Mouse (Mus musculus): ENCODE results near the gene Nipsnap1. TPM values are rescaled to one million over a fixed set of nuclear protein-coding genes. Genes with fewer than 3 reads are reported as not detected.

The Nipsnap1 gene
- polyA plus RNA-seq, 1 experiment from 2014 or later: 116 TPM

DNA sequence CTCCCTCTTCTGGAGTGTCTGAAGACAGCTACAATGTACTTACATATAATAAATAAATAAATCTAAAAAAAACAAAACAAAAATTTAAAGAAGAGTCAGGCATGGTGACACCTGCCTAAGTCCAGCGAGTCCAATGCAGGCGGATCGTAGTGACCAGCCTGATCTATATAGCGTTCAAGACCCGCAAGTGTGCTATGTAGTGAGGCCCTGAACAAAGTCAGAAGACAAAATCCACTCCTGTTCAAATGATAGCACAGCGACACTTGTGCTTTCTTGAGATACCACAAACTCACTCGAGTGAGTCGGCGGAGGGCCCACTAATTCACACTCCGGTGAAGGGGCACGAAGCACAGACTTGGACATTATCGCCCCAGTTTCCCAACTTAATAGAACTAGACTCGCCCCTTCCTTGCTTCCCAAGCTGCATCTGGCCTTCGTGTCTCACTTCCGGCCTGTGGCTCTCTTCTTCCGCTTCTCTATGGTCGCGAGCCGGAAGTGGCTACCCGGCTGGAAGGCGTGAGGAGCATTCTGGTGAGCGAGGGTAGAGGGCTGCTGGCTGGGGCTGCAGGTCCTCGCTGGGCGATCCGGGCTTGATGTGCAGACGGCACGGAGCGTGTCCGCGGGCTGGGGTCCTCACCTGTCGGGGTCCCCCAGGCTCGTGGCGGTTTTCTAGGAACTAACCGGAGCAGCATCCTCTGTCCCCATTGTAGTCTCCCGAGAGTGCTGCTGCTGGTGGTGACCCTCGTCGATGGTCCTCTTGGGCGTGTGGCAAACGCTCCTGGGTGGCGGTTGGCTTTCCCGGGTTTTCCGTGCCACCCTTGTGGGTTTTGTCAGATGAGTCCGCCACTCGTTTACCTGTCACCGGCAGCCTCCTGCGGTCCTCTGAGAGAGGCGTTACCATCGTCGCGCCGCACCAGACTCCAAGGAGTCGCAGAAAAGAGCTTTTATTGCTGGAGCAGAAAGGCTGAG is 21.4 kb downstream of the Nipsnap1 start, which contains the start of gene Thoc5:
Gene Thoc5 (plus strand): TSS at position 473 of the 969 bp plus-strand sequence.
- peaks cover 52% of the 10 kb centered on the region for H3K36me3 ChIP-seq (replicated peaks; ENCODE audit: control insufficient read depth, insufficient read depth)
- 3% methylated on average over 52 of the region's 52 CpGs for WGBS
- DNase-seq (ENCODE audit: low spot score): peak; percentile 85

DNA sequence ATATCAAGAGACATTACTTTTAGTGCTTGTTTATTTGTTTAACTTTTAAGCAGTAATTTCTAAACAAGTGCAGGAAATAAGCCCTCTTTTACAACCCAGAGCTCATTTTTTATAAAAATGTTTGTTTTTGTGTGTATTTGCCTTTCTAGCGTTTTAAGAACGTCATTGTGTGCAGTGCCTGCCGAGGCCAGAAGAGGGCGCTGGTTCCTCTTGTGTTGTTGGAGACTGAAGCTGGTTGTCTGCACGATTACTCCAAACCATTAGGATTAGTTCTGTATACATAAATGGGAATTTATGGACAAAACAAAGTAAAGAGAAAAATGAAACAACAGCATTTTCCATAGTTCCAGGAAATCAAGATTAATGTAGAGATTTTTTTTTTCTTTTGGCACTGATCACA is 26.7 kb downstream of the Nipsnap1 start:
- Histone ChIP-seq H3K4me2 (replicated peaks) (no peak overlapping the region), H3K4me3 (replicated peaks; ENCODE audit: low read length) (no peak overlapping the region), H3K36me3 (replicated peaks; ENCODE audit: control insufficient read depth, insufficient read depth) (peaks cover 59% of the 10 kb centered on the region), H3K4me1 (replicated peaks; ENCODE audit: control insufficient read depth, insufficient read depth, low read length) (peaks cover 6% of the 10 kb centered on the region), H3K9me3 (ENCODE audit: control insufficient read depth, low read length) (no peaks in the 10 kb centered on the region), H3K9ac (no peak overlapping the region), H3K27ac (no peak overlapping the region), H3K27me3 (ENCODE audit: control insufficient read depth, insufficient read depth, low read length) (no peaks in the 10 kb centered on the region)
- ATAC-seq (ENCODE audit: low FRiP score) (no peak), DNase-seq (ENCODE audit: low spot score) (peak; percentile 29)
- 76% methylated on average over 5 of the region's 5 CpGs for WGBS

More for the DNA sequence above, 21.4 kb downstream of the Nipsnap1 start, which contains the start of gene Thoc5:
- Histone ChIP-seq H3K9ac (peak within 1 kb of the TSS; percentile 89), H3K27ac (peak within 1 kb of the TSS; percentile 89), H3K27me3 (ENCODE audit: control insufficient read depth, insufficient read depth, low read length) (no peaks in the 10 kb centered on the region), H3K4me1 (replicated peaks; ENCODE audit: control insufficient read depth, insufficient read depth, low read length) (peaks cover 6% of the 10 kb centered on the region), H3K4me3 (replicated peaks; ENCODE audit: low read length) (peak within 1 kb of the TSS; percentile 91), H3K9me3 (ENCODE audit: control insufficient read depth, low read length) (no peaks in the 10 kb centered on the region), H3K4me2 (replicated peaks) (peak within 1 kb of the TSS; percentile 82)
- ATAC-seq (ENCODE audit: low FRiP score): peak; percentile 95

DNA sequence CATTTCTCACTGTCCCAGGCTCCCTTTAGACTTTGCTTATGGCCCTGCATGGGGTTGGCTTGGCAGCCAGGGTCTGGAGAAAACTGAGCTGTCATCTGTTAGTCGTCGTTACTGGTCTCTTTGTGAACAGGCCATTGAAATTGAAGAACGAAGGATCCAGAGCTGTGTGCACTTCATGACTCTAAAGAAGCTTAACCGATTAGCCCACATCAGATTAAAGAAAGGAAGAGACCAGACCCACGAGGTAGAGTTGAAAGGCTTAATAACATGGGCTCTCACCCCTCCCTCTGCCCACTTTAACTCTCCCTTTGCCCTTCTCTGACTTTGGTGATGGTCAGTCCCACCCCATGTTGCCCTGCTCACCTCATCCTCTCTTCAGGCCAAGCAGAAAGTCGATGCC is 28.2 kb downstream of the Nipsnap1 start:
- Histone ChIP-seq H3K27ac (no peak overlapping the region), H3K9ac (no peak overlapping the region), H3K4me2 (replicated peaks) (no peak overlapping the region), H3K4me1 (replicated peaks; ENCODE audit: control insufficient read depth, insufficient read depth, low read length) (no peaks in the 10 kb centered on the region), H3K27me3 (ENCODE audit: control insufficient read depth, insufficient read depth, low read length) (no peaks in the 10 kb centered on the region), H3K9me3 (ENCODE audit: control insufficient read depth, low read length) (no peaks in the 10 kb centered on the region), H3K4me3 (replicated peaks; ENCODE audit: low read length) (no peak overlapping the region), H3K36me3 (replicated peaks; ENCODE audit: control insufficient read depth, insufficient read depth) (peaks cover 70% of the 10 kb centered on the region)
- 91% methylated on average over 6 of the region's 6 CpGs for WGBS
- DNase-seq (ENCODE audit: low spot score) (no peak), ATAC-seq (ENCODE audit: low FRiP score) (no peak)

DNA sequence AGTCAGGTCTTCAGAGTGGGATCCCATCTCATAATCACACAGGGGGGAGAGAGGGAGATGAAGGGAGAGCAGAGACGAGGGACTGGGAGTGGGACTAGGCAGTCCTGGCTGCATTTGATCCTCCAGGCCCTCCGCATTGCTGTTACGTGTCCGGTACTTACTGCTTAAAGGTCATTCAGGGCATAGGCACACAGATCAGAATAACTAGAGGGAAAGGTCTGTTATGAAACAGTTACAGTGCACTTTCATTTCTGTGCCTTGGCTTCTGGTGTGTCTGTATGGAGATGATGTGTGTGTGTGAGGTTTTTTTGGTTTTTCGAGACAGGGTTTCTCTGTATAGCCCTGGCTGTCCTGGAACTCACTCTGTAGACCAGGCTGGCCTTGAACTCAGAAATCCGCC is 32.5 kb downstream of the Nipsnap1 start:
- Histone ChIP-seq H3K9ac (no peak overlapping the region), H3K4me2 (replicated peaks) (no peak overlapping the region), H3K27ac (no peak overlapping the region), H3K4me1 (replicated peaks; ENCODE audit: control insufficient read depth, insufficient read depth, low read length) (no peaks in the 10 kb centered on the region), H3K27me3 (ENCODE audit: control insufficient read depth, insufficient read depth, low read length) (no peaks in the 10 kb centered on the region), H3K4me3 (replicated peaks; ENCODE audit: low read length) (no peak overlapping the region), H3K36me3 (replicated peaks; ENCODE audit: control insufficient read depth, insufficient read depth) (peaks cover 89% of the 10 kb centered on the region), H3K9me3 (ENCODE audit: control insufficient read depth, low read length) (no peaks in the 10 kb centered on the region)
- ATAC-seq (ENCODE audit: low FRiP score): no peak
- 96% methylated on average over 6 of the region's 6 CpGs for WGBS
- no peak for DNase-seq (ENCODE audit: low spot score)

DNA sequence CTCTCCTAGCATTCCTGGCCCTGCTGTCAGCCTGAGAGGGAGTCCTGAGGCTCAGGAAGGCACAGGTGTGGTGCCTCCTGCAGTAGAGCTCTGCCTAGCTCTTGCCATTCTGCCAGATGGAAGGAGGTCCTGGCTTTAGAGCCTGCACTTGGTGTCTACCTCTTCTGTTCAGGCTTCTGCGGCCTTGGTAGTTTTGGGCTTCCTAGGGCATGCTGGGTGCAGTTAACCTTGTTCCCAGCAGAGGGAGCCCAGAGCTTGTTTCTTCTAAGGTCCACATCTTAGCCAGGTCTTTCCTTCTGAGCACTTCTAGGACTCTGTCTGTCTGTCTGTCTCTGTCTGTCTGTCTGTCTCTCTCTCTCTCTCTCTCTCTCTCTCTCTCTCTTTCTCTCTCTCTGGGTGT is 42.3 kb downstream of the Nipsnap1 start:
- Histone ChIP-seq H3K9me3 (ENCODE audit: control insufficient read depth, low read length) (no peaks in the 10 kb centered on the region), H3K9ac (no peak overlapping the region), H3K27ac (no peak overlapping the region), H3K4me2 (replicated peaks) (no peak overlapping the region), H3K36me3 (replicated peaks; ENCODE audit: control insufficient read depth, insufficient read depth) (peaks cover 93% of the 10 kb centered on the region), H3K27me3 (ENCODE audit: control insufficient read depth, insufficient read depth, low read length) (no peaks in the 10 kb centered on the region), H3K4me3 (replicated peaks; ENCODE audit: low read length) (no peak overlapping the region), H3K4me1 (replicated peaks; ENCODE audit: control insufficient read depth, insufficient read depth, low read length) (no peaks in the 10 kb centered on the region)
- DNase-seq (ENCODE audit: low spot score) (peak; percentile 81), ATAC-seq (ENCODE audit: low FRiP score) (no peak)
- WGBS: 60% methylated on average over 1 of the region's 1 CpGs

DNA sequence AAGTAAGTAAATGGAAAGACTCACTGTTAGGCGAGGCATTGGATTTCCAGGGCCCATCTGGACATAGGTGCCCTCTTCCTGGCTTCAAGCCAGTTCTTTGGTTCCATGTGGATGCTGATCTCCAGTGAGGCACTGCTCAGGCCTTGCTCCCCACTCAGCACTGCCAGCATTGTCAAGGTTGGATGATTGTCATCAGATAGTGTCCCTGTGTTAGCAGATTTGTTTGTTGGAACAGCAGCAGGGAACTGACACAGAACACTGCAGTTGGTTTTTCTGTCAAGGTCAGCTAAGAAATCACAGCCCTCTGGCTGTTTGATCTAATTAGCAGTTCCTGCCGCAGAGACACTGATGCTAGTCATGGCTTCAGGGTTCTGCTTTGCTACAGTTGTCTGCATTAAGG is 47.5 kb downstream of the Nipsnap1 start:
- DNase-seq (ENCODE audit: low spot score) (no peak), ATAC-seq (ENCODE audit: low FRiP score) (no peak)
- Histone ChIP-seq H3K4me3 (replicated peaks; ENCODE audit: low read length) (no peak overlapping the region), H3K9me3 (ENCODE audit: control insufficient read depth, low read length) (no peaks in the 10 kb centered on the region), H3K27ac (no peak overlapping the region), H3K4me1 (replicated peaks; ENCODE audit: control insufficient read depth, insufficient read depth, low read length) (no peaks in the 10 kb centered on the region), H3K27me3 (ENCODE audit: control insufficient read depth, insufficient read depth, low read length) (no peaks in the 10 kb centered on the region), H3K9ac (no peak overlapping the region), H3K36me3 (replicated peaks; ENCODE audit: control insufficient read depth, insufficient read depth) (peaks cover 99% of the 10 kb centered on the region), H3K4me2 (replicated peaks) (no peak overlapping the region)
- WGBS: 81% methylated on average over 2 of the region's 2 CpGs

DNA sequence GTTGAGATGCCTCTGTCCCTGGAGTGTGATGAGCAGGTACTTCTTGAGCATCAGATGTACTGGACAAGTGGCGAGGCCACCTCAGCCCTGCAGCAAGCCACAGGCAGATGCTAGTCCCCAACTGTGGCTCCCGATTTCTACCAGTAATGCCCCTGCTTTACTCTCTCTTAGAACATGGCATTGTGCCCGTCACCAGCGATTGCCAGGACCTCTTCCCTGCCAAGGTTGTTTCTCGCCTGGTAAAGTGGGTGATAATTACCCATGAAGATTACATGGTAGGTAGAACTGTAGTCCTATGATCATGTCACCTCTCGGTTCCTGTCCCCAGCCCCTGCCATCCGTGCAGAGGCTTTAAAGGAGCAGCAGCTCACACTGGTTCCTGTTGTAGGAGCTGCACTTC is 48.0 kb downstream of the Nipsnap1 start:
- Histone ChIP-seq H3K4me1 (replicated peaks; ENCODE audit: control insufficient read depth, insufficient read depth, low read length) (no peaks in the 10 kb centered on the region), H3K27ac (no peak overlapping the region), H3K36me3 (replicated peaks; ENCODE audit: control insufficient read depth, insufficient read depth) (peaks cover 99% of the 10 kb centered on the region), H3K27me3 (ENCODE audit: control insufficient read depth, insufficient read depth, low read length) (no peaks in the 10 kb centered on the region), H3K4me3 (replicated peaks; ENCODE audit: low read length) (no peak overlapping the region), H3K4me2 (replicated peaks) (no peak overlapping the region), H3K9me3 (ENCODE audit: control insufficient read depth, low read length) (no peaks in the 10 kb centered on the region), H3K9ac (no peak overlapping the region)
- ATAC-seq (ENCODE audit: low FRiP score) (no peak), DNase-seq (ENCODE audit: low spot score) (no peak)
- 90% methylated on average over 7 of the region's 7 CpGs for WGBS

DNA sequence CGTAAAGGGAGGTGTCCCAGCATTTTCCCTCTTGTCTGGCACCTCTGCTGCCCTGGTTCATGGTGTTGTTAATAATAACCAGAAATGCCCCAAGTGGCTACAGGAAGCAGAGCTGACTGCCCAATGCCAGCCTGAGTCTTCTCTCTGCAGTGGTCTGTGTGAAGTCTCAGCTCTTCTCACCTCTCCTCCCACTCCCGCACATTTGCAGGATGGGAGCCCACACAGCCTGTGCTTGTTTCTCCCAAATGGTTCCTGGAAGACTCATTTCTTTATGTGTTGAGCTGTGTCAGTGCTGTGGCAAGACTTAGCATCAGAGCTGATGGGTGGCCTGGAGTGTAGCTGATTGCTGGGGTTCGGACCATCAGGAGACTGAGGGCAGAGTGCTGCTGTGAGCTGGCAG is 53.5 kb downstream of the Nipsnap1 start:
- H3K36me3 ChIP-seq (replicated peaks; ENCODE audit: control insufficient read depth, insufficient read depth): peaks cover 88% of the 10 kb centered on the region

DNA sequence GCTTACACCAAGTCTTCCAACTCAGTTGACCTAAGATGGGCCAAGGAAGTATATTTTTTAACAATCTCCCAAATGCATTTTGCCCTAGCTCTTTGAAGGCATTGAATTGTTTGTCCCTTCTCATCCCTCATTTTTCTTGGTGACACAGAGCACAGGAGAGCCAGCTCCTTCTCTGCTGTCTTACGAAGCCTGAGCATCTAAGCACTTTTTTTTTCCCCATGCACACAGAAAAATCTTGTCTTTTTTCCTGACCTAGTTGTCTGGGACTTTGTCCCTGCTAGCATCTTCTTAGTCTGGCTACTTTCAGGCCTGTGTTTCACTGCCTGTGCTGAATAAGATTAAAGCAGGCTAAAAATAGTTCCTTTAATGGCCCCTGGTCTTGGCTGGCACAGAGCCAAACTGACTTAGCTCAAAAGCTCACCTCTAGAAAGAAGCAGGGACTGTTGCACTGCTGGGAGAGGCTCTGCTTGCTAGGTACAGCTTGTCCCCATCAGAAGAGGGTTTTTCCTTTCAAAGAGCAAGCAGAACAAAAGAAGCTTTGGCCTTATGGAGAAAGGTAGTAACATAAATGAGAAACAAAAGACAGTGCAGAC is 57.4 kb downstream of the Nipsnap1 start:
- Histone ChIP-seq H3K36me3 (replicated peaks; ENCODE audit: control insufficient read depth, insufficient read depth) (peaks cover 54% of the 10 kb centered on the region), H3K27me3 (ENCODE audit: control insufficient read depth, insufficient read depth, low read length) (no peaks in the 10 kb centered on the region), H3K9ac (no peak overlapping the region), H3K9me3 (ENCODE audit: control insufficient read depth, low read length) (no peaks in the 10 kb centered on the region), H3K4me1 (replicated peaks; ENCODE audit: control insufficient read depth, insufficient read depth, low read length) (0 out of 2 replicates have a peak, but pooled peaks cover 7% of the 10 kb centered on the region), H3K27ac (peak overlapping the region; percentile 38), H3K4me3 (replicated peaks; ENCODE audit: low read length) (no peak overlapping the region), H3K4me2 (replicated peaks) (no peak overlapping the region)
- ATAC-seq (ENCODE audit: low FRiP score) (no peak), DNase-seq (ENCODE audit: low spot score) (peak; percentile 38)
- 75% methylated on average over 1 of the region's 1 CpGs for WGBS

More for the DNA sequence above, 53.5 kb downstream of the Nipsnap1 start:
- 0 out of 2 replicates have a peak, but pooled peaks cover 7% of the 10 kb centered on the region for H3K4me1 ChIP-seq (replicated peaks; ENCODE audit: control insufficient read depth, insufficient read depth, low read length)
- H3K9me3 ChIP-seq (ENCODE audit: control insufficient read depth, low read length): no peaks in the 10 kb centered on the region
- ATAC-seq (ENCODE audit: low FRiP score) (no peak), DNase-seq (ENCODE audit: low spot score) (no peak)
- no peaks in the 10 kb centered on the region for H3K27me3 ChIP-seq (ENCODE audit: control insufficient read depth, insufficient read depth, low read length)
- H3K27ac ChIP-seq: no peak overlapping the region
- no peak overlapping the region for H3K4me2 ChIP-seq (replicated peaks)
- H3K9ac ChIP-seq: no peak overlapping the region
- WGBS: 95% methylated on average over 3 of the region's 3 CpGs
- H3K4me3 ChIP-seq (replicated peaks; ENCODE audit: low read length): no peak overlapping the region

Data from hindbrain, embryonic 14.5 days (tissue).